Mouse (Mus musculus) intestine, postnatal 0 days (tissue): ENCODE measurements at regions not wholly inside any gene's neighbourhood (a gene's known extent, or its start where the extent isn't known, plus 50 kb on each side); places are given as distances from the start of the nearest gene placed in this dataset.

Source experiments
- ATAC-seq: fragments of 200-750 bp; cut with Nextera tagmentation; 2 replicates; pipeline ENCODE4 v1.8.0; 2017; ENCODE audit warnings: mild to moderate bottlenecking, moderate TSS enrichment, moderate library complexity
- H3K27ac ChIP-seq: fragments of 300-500 bp; sonication (generic); 2 replicates; pipeline ENCODE4 v1.5.1; 2014; ENCODE audit warnings: mild to moderate bottlenecking, low read depth, low read length, moderate library complexity
- H3K27me3 ChIP-seq: fragments of 300-500 bp; sonication (generic); replicated peaks from 2 replicates; pipeline ENCODE4 v1.6.1; 2014; ENCODE audit warnings: low read length, mixed read lengths; ENCODE audit not compliant: control insufficient read depth, insufficient read depth
- H3K36me3 ChIP-seq: fragments of 300-500 bp; sonication (generic); 2 replicates; pipeline ENCODE4 v1.6.1; 2014; ENCODE audit warnings: mild to moderate bottlenecking, moderate library complexity; ENCODE audit not compliant: control insufficient read depth, insufficient read depth
- H3K4me1 ChIP-seq: fragments of 300-500 bp; sonication (generic); replicated peaks from 2 replicates; pipeline ENCODE4 v1.6.1; 2014; ENCODE audit warnings: antibody characterized with exemption, low read length, mixed read lengths; ENCODE audit not compliant: control insufficient read depth, insufficient read depth
- H3K4me2 ChIP-seq: fragments of 300-500 bp; sonication (generic); replicated peaks from 2 replicates; pipeline ENCODE4 v1.6.1; 2014; ENCODE audit warnings: low read depth, mild to moderate bottlenecking, moderate library complexity
- H3K4me3 ChIP-seq: fragments of 300-500 bp; sonication (generic); 2 replicates; pipeline ENCODE4 v1.5.1; 2014; ENCODE audit warnings: low read depth, low read length
- H3K9ac ChIP-seq: fragments of 300-500 bp; sonication (generic); 2 replicates; pipeline ENCODE4 v1.6.1; 2014; ENCODE audit warnings: mild to moderate bottlenecking, low read depth, low read length
- H3K9me3 ChIP-seq: fragments of 300-500 bp; sonication (generic); 2 replicates; pipeline ENCODE4 v1.6.1; 2016; ENCODE audit warnings: mixed run types; ENCODE audit not compliant: control insufficient read depth
- CTCF ChIP-seq: sonication (generic); IDR thresholded peaks from 2 replicates; pipeline ENCODE4 v1.5.1; 2016; ENCODE audit warnings: low read depth, mild to moderate bottlenecking, control low read depth, antibody characterized with exemption, moderate library complexity
- WGBS: fragments of 180-500 bp; shearing (Covaris S2); extraction: QIAGEN DNeasy Blood & Tissue Kit; methylation state at CpG from one replicate; pipeline ENCODE4 v1.1.7; 2014; 5-methylcytosine and 5-hydroxymethylcytosine counted together

DNA sequence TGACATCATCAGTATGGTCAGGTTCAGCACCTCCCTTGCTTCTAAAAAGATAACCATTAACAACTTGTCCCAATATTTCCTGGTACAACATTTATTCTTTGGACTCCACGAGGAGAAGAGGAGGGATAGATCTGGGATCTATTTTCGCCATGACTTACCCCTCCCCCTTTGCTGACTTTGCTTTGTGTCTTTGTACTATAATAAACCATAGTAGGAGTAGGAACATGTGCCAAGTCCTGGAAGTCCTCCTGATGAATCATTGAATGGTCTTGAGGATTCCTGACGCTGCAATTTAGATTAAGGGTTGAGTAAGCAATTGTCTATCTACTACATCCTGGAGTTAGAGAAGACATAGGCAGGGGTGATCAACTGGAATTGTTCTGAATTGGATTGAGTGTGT lies 71.2 kb downstream of the Rbm11 start:
- Histone ChIP-seq H3K27me3 (no peaks in the 10 kb centered on the region), H3K4me1 (no peaks in the 10 kb centered on the region), H3K4me3 (no peak overlapping the region), H3K9me3 (no peaks in the 10 kb centered on the region), H3K4me2 (no peak overlapping the region), H3K27ac (no peak overlapping the region), H3K36me3 (no peaks in the 10 kb centered on the region), H3K9ac (no peak overlapping the region)
- 67% methylated on average over 3 of the region's 3 CpGs for WGBS
- no peak for TF ChIP-seq CTCF
- no peak for ATAC-seq

DNA sequence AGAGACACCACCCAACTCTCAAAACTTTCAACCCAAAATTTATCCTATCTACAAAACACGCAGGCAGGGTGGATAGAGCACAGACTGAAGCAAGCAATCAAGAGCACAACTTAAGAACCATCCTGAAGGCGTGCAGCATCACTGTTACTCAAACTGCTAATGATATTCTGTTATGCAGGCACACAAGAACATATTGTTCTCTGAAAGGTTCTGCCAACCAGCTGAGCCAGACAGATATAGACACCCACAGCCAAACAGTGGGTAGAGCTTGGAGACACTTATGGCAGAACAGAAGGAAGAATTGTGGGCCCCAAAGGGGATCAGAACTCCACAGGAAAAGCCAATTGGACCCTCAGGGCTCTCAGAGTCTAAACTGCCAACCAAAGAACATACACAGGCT lies 74.9 kb downstream of the Rbm11 start:
- no peak for ATAC-seq
- no peaks in the 10 kb centered on the region for H3K27me3 ChIP-seq
- H3K4me2 ChIP-seq: no peak overlapping the region
- TF ChIP-seq CTCF: no peak
- no peaks in the 10 kb centered on the region for H3K36me3 ChIP-seq
- H3K4me1 ChIP-seq: no peaks in the 10 kb centered on the region
- H3K9ac ChIP-seq: no peak overlapping the region
- 84% methylated on average over 2 of the region's 2 CpGs for WGBS
- no peak overlapping the region for H3K27ac ChIP-seq
- H3K9me3 ChIP-seq: no peaks in the 10 kb centered on the region
- H3K4me3 ChIP-seq: no peak overlapping the region

DNA sequence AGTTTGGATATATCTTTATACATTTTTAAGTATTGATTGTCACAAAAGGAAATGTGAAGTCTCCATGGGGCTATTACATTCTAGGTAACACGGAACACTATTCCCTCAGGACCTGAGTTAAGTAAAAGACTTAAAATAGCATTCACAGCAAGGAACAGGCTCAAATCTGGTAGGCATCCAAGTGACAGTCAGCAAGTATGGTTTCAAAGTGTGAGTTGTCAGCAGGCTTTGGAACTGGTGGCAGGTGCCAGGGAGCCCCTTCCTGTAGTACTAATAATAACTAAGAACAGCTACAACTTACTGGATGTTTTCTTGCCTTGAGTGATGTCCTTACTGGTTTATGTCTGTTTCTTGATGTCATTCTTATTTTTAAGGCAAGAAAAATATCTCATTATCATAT lies 79.5 kb downstream of the Rbm11 start:
- Histone ChIP-seq H3K9me3 (no peaks in the 10 kb centered on the region), H3K27me3 (no peaks in the 10 kb centered on the region), H3K36me3 (no peaks in the 10 kb centered on the region), H3K4me1 (no peaks in the 10 kb centered on the region), H3K4me3 (no peak overlapping the region), H3K9ac (no peak overlapping the region), H3K27ac (no peak overlapping the region), H3K4me2 (no peak overlapping the region)
- no peak for TF ChIP-seq CTCF
- ATAC-seq: no peak
- WGBS: 70% methylated on average over 1 of the region's 1 CpGs

DNA sequence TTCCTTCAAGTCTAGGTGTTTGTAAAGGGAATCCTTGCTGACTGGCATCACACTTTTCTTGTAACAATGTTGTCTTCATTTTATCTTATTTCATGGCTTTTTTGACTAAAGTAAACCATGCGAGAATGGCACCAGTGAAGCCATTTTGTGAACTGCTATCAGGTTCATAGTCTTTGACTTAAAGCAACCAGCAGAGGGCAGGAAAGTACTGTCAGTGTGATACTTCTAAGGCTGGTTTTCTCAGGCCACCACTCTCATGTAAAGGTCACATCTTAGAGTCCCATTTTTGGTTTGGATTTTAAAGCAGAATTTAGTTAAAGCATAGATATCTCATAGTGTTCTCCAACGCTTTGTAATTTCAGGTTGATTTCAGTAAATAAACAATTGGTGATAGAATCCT lies 83.2 kb downstream of the Rbm11 start:
- Histone ChIP-seq H3K4me3 (no peak overlapping the region), H3K4me1 (no peaks in the 10 kb centered on the region), H3K9ac (no peak overlapping the region), H3K4me2 (no peak overlapping the region), H3K36me3 (no peaks in the 10 kb centered on the region), H3K9me3 (no peaks in the 10 kb centered on the region), H3K27ac (no peak overlapping the region), H3K27me3 (no peaks in the 10 kb centered on the region)
- WGBS: 55% methylated on average over 2 of the region's 2 CpGs
- TF ChIP-seq CTCF: peak; percentile 82
- ATAC-seq: no peak

DNA sequence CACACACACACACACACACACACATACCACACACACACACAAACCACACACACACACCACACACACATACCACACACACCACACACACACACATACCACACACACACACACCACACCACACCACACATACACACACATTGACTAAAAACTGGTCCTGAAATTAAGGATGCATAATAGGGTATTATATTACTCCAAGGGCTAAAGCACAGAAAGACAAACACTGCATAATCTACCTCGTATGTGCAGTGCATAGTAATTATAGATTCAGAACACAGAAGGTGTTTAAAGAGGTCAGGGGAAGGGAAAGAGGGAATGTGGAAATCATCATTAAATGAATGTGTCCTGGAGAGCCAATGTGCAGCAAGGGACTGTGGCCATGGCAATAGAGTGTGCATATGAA lies 84.5 kb downstream of the Rbm11 start:
- Histone ChIP-seq H3K36me3 (no peaks in the 10 kb centered on the region), H3K4me3 (no peak overlapping the region), H3K4me2 (no peak overlapping the region), H3K9ac (no peak overlapping the region), H3K27me3 (no peaks in the 10 kb centered on the region), H3K9me3 (no peaks in the 10 kb centered on the region), H3K27ac (no peak overlapping the region), H3K4me1 (no peaks in the 10 kb centered on the region)
- no peak for ATAC-seq
- WGBS: 51% methylated on average over 1 of the region's 1 CpGs
- TF ChIP-seq CTCF: no peak
